Mouse (Mus musculus): ENCODE data around the gene Iqcf3.
"Not testable (repeated sequence)": the region's sequence is repeated elsewhere in the genome, so short reads cannot be mapped to it uniquely, and the experiment has no call there.

Gene Iqcf3

DNA sequence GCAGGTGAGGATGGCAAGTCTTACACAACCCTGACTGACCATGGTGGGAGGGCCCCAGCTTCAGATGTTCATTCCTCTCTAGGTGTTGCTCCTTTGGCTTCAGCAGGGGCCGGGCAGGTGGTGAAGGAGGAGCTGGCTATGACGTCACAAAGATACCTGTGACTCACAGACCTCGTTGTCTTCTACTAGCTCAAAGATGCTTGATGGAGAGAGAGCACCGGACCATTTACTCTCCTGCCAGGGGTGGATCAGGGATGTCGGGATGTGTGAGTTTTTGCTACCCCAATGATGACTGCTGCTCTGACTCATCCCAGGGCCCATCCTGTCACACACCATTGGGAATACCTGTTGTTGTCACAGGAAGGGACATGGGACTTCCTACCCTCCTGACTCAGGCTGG, at the start of gene Iqcf3:
TSS of gene Iqcf3 (minus strand) at position 101 of the 400 bp plus-strand sequence.
- DNase-seq (ENCODE audit: low spot score in 2 of 2) = no peak

DNA sequence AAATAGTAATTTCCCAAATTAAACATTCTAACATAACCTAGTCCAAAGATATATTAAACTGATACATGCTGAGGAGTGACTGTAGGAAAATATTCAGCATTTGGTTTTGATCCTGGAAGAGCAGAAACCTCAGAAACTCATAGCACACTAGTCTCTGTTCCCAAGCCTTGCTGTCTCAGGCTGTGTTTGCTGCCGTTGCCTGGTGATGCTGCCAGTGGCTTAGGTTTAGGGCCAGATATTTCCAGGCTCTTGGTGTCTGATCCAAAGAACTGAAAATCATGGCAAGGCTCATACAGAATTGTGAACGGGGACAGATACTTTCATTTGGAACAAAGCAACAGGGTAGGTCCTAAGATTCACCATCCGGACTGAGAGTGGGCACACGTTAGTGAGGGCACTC, 49.3 kb upstream of the Iqcf3 start:
- DNase-seq (ENCODE audit: low spot score in 2 of 2) = peak in 1 of 2 experiments; percentile 41

DNA sequence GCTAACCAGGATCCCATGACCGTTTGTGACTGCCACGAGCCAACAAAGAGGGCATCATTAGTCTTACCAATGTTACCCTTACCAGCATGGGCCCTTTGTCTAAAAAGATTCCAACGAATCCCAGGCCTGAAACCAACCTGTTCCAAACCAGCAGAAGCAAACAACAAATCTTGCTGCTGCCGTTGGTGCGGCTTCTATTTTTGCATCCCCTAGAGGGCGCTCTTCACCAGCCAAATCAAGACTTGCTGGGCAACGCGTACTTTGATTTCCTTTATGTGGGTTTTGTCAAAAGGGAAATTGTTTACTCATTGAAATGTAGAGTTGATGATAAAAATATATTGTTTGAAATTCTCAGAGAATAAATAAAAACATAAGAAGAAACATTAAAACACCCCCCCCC, 39.1 kb upstream of the Iqcf3 start:
- peak in 1 of 2 experiments; percentile 61 for DNase-seq (ENCODE audit: low spot score in 2 of 2)

DNA sequence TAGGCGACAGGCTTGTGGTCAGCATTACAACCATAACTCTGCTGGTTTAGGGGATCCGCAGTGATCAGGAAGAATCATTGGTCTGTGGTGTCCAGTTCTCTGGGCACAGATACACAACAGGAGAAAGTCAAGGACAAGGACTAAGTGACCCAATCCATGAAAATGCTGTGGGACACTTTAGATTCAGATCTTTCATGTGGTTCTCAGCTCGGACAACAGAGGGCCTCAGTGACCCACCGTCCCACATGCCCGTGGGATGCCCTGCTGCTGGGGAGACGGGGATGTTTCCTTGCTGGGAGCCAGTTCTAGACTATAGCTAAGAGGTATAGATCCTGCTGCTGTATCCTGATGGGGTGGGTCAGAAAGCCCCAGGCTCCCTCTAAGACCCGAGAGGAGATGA, 37.0 kb upstream of the Iqcf3 start:
- DNase-seq (ENCODE audit: low spot score in 2 of 2) = peak in 1 of 2 experiments; percentile 38

DNA sequence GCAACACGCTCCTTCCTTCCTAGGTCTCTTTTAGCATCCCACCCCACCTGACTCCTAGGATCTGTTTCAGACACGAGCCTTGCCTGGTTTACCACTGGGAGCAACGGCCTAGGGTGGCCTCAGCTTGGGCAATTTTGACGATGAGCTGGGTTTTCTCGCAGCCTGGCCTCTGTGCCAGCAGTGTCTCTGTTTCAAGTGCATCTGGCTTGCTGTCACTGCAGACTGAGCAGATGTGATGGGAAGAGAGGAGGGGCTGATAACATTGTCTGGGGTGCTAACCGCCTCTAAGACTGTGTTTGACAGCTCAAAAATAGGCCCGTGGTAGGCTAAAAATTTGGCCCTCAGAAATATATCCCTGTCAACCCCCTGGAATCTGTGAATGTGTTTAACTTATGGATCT, 34.4 kb upstream of the Iqcf3 start:
- peak in 1 of 2 experiments; percentile 54 for DNase-seq (ENCODE audit: low spot score in 2 of 2)

- not testable (repeated sequence) for DNase-seq (ENCODE audit: low spot score in 2 of 2)
Measured at GRCm38 (mm10) chr9:106595402-106595801, 34.0 kb upstream of the Iqcf3 start.

DNA sequence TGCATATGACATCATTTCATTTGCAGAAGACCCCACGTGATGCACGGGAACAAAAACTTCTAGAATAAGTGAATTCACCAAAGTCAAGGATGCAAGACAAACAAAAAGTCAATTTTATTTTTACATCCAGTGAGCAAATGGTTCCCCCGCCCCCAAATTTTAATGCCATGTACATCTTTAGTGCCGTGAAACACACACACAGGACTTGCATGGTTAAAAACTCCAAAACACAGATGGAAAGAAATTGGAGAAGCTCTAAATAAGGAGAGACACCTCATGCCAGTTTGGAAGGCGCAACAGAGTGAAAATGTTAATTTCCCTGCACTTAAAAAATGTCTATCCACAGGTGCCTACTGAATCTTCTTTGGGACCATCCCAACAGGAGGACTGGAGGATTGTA, 30.7 kb upstream of the Iqcf3 start:
- no peak for DNase-seq (ENCODE audit: low spot score in 2 of 2)

- no peak for DNase-seq (ENCODE audit: low spot score in 2 of 2)
Measured at GRCm38 (mm10) chr9:106582552-106582951, 21.1 kb upstream of the Iqcf3 start.

DNA sequence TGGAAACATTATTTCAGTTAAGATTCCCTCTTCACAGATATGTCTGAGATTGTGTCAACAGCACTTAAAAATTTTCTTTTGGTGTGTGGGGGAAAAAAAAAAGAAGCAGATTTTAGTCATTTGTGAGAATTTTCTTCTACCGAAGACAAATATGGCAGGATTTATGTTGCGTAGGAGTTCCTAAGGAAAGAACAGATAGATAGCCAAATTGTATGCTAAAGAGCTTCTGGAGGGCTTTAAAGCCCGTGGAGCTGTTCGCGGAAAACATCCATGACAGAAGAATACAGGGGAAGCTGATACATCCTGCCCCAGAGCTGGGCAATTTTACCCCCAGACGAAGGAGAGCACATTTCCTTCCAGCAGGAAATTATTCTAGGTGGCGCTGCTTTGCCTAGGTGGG, 18.6 kb upstream of the Iqcf3 start:
- peak in 1 of 2 experiments; percentile 34 for DNase-seq (ENCODE audit: low spot score in 2 of 2)

DNA sequence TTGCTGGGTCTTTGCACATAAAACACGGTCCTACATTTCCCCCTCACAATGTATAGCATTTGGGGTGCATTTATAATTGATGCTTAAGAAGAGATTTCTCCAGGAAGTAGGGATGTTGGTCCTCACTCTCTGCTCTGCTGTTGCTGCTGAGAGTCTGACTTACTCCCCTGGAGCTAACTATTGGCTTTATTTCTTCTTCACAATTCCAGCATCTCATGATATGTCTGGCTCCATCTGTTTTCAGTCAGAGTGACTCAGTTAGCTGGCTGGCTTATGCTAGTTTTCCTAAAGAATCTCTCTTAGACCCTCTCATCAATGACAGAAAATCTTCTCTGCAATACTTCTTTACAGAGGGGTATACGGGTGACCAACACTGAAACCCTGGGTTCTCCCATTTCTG, 14.7 kb upstream of the Iqcf3 start:
- no peak for DNase-seq (ENCODE audit: low spot score in 2 of 2)

DNA sequence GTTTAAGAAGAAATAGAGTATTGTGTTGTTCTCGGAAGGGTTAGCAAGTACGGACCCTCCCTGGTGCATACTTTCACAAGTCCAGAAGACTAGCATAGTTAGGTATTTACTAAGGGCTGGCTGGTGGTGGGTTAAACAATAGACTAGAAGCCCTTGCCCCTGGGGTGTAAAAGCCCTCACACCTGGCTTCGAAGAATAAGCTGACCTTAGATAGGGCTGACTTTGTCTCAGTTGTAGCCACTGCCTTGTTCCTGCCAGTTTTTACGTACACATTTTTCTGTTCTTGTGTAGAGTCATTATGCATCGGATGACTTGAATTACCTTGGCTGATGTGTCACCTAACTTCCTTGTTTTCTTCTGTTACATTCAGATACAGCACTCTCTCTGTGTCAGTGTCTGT, 11.9 kb upstream of the Iqcf3 start:
- peak in 1 of 2 experiments; percentile 10 for DNase-seq (ENCODE audit: low spot score in 2 of 2)

DNA sequence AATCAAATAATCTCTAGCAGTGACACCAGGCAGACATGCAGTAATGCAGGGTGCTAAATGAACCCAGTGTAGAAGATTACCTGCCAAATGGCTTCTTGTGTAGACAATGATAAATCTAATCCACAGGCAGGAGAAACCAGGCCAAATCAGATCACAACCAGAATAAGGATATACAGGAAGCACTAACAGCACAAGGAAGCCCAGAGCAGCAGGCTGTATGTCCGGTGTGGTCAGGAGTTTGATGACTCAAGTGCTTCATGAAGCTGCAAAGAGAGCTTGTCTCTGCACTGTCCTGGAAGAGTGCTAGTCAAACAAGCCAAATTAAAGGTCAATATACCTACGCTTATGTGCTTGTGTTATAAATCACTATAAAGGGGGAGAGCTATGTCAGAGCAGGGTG, 10.8 kb upstream of the Iqcf3 start:
- DNase-seq (ENCODE audit: low spot score in 2 of 2) = no peak

- DNase-seq (ENCODE audit: low spot score in 2 of 2) = peak in 1 of 2 experiments; percentile 42
Measured at GRCm38 (mm10) chr9:106570896-106571295, 9.5 kb upstream of the Iqcf3 start, which contains the start of gene Iqcf4. TSS of gene Iqcf4 (minus strand) at chr9:106570996.

- DNase-seq (ENCODE audit: low spot score in 2 of 2) = peak in 1 of 2 experiments; percentile 54
Measured at GRCm38 (mm10) chr9:106566437-106566836, 5.0 kb upstream of the Iqcf3 start.

DNA sequence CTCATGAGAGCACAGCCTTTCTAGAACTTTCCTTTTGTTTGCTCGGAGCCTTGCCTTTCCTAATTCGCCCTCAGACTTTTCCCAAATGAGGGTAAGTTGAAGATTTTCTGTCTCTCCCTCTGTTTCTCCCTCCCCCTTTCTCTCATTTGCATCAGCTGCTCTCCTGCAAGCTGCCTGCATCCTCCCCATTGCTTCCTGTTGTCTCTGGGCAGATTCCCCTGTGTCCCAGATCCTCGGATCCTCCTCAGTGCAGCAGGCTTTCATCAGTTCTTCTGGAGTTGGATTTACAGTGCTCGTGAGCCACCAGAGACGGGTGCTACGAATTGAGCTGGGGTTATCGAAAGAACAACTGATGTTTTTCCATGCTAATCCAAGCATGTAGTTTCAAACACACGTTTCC, 2.6 kb upstream of the Iqcf3 start:
- DNase-seq (ENCODE audit: low spot score in 2 of 2) = no peak

DNA sequence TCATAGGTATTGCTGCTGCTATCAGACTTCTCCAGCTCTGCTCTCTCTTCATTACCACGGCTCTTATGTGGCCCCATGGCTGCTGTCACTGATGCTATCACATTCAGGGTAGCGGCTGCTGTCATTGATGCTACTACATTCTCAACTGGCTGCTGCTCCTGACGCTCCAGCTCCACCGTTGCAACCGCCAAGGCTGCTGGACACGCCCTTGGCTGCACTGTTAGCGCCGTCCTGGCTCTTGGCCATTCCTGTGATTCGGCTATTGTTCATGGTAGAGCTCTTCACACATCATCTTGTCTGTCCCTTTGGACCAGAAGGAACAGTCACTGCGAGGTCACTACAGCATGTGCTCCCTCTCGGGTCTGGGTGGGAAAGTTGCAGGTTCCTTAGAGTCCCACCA, 860 bp upstream of the Iqcf3 start:
- DNase-seq (ENCODE audit: low spot score in 2 of 2) = no peak

DNA sequence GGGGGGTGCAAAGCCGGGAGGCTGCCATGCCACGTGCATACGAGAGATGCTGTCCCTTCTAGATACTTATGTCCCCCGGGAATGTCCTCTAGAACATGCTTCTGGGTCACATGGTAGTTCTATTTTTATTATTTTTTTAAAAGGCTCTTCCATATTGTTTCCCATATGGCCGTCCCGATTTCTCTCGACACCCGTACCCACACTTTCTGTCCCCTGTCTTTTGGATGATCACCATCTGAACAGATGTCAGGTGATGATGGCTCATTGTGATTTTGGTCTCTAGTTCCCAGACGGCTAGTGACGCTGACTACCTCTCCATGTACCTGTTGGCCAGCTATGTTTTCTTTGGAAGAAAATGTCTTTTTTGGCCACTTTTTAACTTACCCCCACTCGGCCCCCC, 26.5 kb downstream of the Iqcf3 start:
- no peak for DNase-seq (ENCODE audit: low spot score in 2 of 2)

DNA sequence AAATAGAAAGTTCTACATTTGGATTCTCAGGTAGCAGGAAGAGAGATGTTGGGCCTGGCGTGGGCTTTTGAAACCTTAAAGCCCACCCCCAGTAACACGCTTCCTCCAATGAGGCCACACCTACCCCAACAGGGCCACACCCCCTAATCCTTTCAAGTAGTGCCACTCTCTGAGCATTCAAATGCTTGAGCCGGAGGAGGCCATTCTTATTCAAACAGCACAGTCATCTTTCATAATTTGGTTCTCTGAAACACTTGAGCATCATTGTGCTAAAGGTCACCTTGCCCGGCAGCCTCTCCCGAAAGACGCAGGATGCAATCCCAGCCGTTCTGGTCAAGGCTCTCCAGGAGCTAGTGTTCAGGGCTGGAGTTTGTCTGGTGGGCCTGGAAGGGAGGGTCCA, 27.1 kb downstream of the Iqcf3 start:
- no peak for DNase-seq (ENCODE audit: low spot score in 2 of 2)

GRCm38 (mm10) chr9:106531833-106532232, 29.6 kb downstream of the Iqcf3 start:
- DNase-seq (ENCODE audit: low spot score in 2 of 2) = no peak

DNA sequence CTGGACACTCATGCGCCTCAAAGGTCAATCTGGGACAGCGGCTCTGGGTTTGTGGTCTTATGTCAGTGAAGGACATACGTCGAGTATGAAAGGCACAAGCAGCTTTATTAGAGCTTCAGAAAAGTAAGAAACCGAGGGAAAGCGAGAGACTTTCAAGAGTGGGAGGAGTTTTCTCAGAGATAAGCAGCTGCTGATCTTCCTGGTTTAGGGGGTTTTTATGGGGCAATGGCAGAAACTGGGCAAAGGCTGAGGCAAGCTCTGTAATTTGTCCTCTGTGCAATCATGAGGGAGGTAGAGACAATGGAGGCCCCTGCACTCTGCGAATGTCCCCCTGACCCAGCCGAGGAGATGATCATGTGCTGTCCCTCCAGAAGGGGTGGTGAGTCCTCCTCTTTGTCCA, 41.5 kb downstream of the Iqcf3 start:
- no peak for DNase-seq (ENCODE audit: low spot score in 2 of 2)

GRCm38 (mm10) chr9:106519433-106519832, 42.0 kb downstream of the Iqcf3 start:
- no peak for DNase-seq (ENCODE audit: low spot score in 2 of 2)

DNA sequence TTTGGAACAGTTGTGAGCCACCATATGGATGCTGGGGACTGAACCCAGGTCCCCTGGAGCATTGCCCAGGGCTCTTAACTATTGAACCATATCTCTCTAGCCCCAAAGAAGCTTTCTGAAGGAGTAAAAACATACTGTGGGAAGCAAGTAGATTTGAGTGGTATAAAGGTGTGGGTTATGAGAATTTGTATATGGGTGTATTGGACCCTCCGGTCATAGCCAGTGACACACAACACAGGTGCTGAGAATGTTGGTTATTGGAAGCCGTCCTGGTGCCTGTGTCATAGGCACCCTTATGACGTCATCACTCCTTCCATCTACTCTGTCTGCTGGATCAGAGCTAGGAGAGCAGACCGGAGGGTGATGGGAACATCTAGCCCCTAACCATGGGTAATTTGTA, 47.2 kb downstream of the Iqcf3 start, which contains the start of gene Iqcf5:
TSS of gene Iqcf5 (plus strand) at position 301 of the 400 bp plus-strand sequence.
- DNase-seq (ENCODE audit: low spot score in 2 of 2) = peak in 1 of 2 experiments; percentile 22

GRCm38 (mm10) chr9:106513566-106513965, 47.9 kb downstream of the Iqcf3 start:
- DNase-seq (ENCODE audit: low spot score in 2 of 2) = peak in 1 of 2 experiments; percentile 54

DNA sequence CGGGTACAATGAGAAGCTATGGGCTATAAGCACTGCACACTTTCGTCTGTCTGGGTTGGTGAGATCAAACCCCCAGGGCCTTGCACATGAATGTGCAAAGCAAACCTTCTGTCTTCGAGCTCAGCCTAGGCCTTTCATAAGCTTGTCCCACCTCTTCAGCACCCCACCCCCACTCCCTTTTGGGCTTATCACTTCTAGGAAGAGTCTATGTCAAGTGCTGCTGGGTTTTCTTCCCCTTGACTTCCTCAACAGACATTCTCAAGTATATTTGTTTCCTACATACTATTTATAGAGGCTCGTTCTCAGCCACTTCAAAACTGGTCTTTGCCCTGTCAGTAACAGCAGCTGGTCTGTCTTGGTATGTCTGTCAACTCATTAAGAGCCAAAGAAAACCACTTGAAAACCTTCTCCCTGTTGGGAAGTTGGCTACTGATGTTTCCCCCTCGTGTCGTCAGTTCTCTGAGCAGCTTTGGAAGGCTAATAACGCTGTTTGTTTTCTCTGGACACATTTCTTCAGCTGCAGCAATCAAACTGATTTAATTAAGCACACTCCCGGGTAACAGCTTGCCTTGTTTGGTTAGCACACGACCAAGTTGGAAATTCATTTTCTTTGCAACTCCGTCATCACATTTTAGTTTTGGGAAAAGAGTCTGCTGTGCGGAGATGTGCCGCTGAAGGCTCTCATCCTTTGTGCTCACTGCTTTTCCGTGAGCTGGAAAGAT, 48.5 kb downstream of the Iqcf3 start:
- DNase-seq (ENCODE audit: low spot score in 2 of 2) = peak in 1 of 2 experiments; percentile 30

Measured in urinary bladder, postnatal 4 days (tissue).